Mouse (Mus musculus) C2C12 (cell line): Measurements from ENCODE around the gene Gm10354. TPM values are rescaled to one million over a fixed set of nuclear protein-coding genes. Genes with fewer than 3 reads are reported as not detected.
"Not testable (repeated sequence)": the region's sequence is repeated elsewhere in the genome, so short reads cannot be mapped to it uniquely, and the experiment has no call there.

Experiments
- H3K27me3 ChIP-seq: one replicate; pipeline ENCODE4 v1.6.1; 2011; ENCODE audit not compliant: control insufficient read depth, insufficient read depth, insufficient read length
- H3K36me3 ChIP-seq: one replicate; pipeline ENCODE4 v1.6.1; 2011; ENCODE audit not compliant: control insufficient read depth, insufficient read depth
- H3K4me3 ChIP-seq: one replicate; pipeline ENCODE4 v1.5.1; 2011; ENCODE audit warnings: mild to moderate bottlenecking, control low read depth; ENCODE audit not compliant: poor library complexity, insufficient read depth, severe bottlenecking
- H3K79me2 ChIP-seq: one replicate; pipeline ENCODE4 v1.6.1; 2011; ENCODE audit not compliant: control insufficient read depth, insufficient read depth
- H3K79me3 ChIP-seq: one replicate; pipeline ENCODE4 v1.6.1; 2011; ENCODE audit warnings: low read depth, control low read depth
- H3ac ChIP-seq: one replicate; pipeline ENCODE3; 2011; ENCODE audit warnings: low read depth; ENCODE audit not compliant: control insufficient read depth, insufficient read length
- long read RNA-seq, 2 experiments: library from polyadenylated mRNA; unstranded; transcript quantifications; one replicate each; pipeline ENCODE4 v2.0.0; 2019 to 2020
- polyA plus RNA-seq: library from polyadenylated mRNA; unstranded; fragments of >200 nt; fragmentation: generic; extraction: Trizol; gene quantifications from one replicate; pipeline ENCODE4 v1.2.1, GENCODE M21; 2012; ENCODE audit warnings: missing spikeins

The Gm10354 gene
- 0.08 TPM for polyA plus RNA-seq
- long read RNA-seq, experiment 1 = 0 reads
- long read RNA-seq, experiment 2 = 0 reads

DNA sequence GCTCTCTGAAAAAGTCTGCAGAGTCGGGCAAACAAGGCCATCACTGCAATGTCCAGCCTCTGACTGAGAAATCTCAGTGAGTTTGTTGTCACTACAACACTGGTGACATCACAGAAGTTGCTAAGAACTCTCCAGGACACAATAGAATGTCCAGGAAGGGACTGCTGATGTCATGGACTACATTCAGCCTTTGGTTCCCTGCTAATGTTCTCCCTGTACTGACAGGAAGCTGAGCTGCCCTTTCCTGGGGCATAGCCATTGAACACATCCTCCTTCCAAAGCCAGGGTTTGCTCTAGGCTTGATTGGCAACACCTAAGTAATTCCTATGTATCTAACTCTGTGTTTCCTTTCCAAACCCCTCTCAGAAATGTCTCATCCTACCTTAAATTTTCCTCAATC lies at the start of gene Gm10354:
Gm10354 (minus strand) TSS at position 101 of the 400 bp plus-strand sequence.
- H3K79me2 ChIP-seq, H3K4me3 ChIP-seq, H3K36me3 ChIP-seq, H3K79me3 ChIP-seq, H3K27me3 ChIP-seq, H3ac ChIP-seq: not testable (repeated sequence)

DNA sequence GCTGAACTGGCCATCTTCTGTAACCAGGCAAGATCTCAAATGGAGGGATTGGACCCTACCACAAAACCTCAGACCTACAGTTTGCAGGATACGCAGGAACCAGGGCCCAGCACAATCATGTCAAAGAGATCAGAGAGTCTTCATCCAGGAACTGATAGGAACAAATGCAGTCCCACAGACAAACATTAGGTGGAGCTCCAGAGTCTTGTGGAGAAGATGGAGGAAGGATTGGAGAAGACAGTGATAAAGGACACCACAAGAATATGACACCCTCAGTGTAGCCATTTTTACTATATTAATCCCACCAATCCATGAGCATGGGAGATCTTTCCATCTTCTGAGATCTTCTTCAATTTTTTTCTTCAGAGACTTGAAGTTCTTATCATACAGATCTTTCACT lies 45.6 kb upstream of the Gm10354 start:
- not testable (repeated sequence) for H3ac ChIP-seq, H3K36me3 ChIP-seq, H3K27me3 ChIP-seq, H3K79me3 ChIP-seq, H3K4me3 ChIP-seq, H3K79me2 ChIP-seq

DNA sequence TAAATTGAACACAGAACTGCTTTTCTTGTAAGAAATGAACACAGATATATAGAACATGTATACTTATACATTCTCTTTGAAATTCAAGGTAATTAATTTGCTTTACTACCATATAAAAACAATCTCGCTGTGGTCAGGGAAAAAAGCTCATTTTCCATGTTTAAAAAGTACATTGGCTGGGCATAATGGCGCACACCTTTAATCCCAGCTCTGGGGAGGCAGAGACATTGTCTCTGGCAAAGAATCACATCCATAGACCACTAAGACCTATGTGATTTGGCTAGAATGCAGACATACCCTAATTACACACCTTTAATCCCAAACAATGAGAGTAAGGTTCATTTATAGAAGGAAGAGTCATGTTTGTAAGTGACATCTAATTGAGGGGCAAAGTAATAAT lies 41.3 kb upstream of the Gm10354 start:
- H3K27me3 ChIP-seq, H3K79me2 ChIP-seq, H3K79me3 ChIP-seq, H3K36me3 ChIP-seq, H3ac ChIP-seq, H3K4me3 ChIP-seq: not testable (repeated sequence)

DNA sequence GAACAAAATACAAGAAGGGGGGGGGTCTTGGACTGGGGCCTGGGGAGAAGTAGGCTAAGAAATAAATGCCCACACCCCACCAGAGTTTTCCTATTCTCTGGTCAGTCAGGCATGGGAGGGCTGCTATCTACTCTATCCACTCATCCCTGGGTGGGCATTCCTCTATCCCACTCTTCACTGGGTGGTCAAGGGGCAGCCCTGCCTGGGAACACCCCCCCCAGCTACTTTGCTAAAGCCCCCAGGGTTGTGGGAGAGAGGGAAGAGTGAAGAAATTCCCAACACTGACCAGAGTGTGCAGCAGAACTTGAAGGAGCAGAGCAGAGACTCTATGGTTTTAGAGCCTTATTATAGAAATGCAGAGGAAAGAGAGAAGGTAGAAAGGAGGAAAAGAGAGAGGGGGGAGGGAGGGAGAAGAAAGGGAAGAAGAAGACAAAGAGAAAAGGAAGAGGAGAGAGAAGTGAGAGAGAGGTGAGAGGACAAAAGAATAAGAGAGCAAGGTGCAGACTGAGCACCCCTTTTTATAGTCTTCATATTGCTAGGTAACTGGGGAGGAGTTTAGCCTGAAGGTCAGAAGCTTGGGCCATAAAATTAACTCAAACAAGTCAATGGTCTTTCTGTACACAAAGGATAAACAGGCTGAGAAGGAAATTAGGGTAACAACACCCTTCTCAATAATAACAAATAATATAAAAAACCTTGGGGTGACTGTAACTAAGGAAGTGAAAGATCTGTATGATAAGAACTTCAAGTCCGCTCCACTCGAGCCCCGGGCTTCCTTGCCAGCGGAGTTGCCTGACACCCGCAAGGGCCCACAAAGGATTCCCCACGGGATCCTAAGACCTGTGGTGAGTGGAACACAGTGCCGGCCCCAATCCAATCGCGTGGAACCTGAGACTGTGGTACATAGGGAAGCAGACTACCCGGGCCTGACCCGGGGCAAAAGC lies 32.2 kb upstream of the Gm10354 start:
- not testable (repeated sequence) for H3K79me2 ChIP-seq, H3K27me3 ChIP-seq, H3ac ChIP-seq, H3K4me3 ChIP-seq, H3K79me3 ChIP-seq, H3K36me3 ChIP-seq

DNA sequence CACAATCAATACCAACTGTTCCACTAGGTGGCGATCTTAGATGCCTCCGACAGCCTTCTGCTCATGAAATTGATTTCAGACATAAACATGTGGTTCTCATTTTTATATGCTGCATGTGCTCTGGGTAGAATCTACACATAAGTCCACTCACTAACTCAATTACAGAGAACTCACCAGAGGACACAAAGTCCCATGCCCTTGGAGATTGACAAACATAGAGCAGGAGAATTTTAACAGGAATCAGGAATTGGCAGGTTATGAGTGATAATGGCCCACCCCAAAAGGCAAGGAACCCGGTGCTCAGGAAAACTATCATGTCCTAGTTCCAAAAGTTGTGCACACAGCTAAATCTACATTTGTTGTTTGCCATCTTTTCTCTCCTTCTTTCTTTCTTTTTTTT lies 28.2 kb upstream of the Gm10354 start:
- not testable (repeated sequence) for H3K79me2 ChIP-seq, H3K36me3 ChIP-seq, H3K27me3 ChIP-seq, H3ac ChIP-seq, H3K79me3 ChIP-seq, H3K4me3 ChIP-seq

DNA sequence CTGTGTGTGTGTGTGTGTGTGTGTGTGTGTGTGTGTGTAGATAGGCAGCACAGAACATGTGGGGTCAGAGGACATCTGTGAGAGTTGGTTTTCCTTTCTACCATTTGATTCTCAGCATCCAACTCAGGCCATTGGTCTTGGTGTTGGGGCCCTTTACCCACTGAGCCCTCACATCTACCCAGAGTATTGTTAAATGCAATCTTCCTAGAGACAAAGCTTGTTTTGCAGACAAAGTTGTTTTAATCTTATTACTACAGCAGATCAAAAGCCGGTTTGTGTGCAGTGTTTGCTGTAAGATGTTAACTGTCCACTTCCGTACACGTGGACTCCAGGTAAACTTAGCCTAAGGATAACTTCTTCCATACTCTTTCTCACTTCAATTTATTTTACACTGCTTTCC lies 27.6 kb upstream of the Gm10354 start:
- H3K79me3 ChIP-seq, H3K4me3 ChIP-seq, H3ac ChIP-seq, H3K79me2 ChIP-seq, H3K27me3 ChIP-seq, H3K36me3 ChIP-seq: not testable (repeated sequence)

DNA sequence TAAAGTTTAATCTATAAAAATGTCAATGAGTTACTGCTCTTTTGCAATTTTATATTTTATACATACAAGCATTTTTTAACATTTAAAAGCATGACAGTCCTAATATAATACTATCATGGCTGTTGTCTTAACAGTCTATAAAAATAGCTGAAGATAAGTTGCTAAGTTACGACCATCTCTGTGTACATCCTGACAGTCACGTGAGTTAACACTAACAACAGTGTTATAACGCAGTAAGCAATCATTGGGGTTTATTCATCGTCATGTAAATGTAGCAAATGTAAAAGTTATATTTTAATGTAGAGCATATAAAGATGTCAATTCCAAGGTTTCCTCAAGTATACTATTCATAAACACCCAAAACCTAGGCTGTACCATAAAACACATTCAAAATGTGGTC lies 26.8 kb upstream of the Gm10354 start:
- H3K27me3 ChIP-seq, H3K79me3 ChIP-seq, H3K4me3 ChIP-seq, H3K79me2 ChIP-seq, H3K36me3 ChIP-seq, H3ac ChIP-seq: not testable (repeated sequence)

DNA sequence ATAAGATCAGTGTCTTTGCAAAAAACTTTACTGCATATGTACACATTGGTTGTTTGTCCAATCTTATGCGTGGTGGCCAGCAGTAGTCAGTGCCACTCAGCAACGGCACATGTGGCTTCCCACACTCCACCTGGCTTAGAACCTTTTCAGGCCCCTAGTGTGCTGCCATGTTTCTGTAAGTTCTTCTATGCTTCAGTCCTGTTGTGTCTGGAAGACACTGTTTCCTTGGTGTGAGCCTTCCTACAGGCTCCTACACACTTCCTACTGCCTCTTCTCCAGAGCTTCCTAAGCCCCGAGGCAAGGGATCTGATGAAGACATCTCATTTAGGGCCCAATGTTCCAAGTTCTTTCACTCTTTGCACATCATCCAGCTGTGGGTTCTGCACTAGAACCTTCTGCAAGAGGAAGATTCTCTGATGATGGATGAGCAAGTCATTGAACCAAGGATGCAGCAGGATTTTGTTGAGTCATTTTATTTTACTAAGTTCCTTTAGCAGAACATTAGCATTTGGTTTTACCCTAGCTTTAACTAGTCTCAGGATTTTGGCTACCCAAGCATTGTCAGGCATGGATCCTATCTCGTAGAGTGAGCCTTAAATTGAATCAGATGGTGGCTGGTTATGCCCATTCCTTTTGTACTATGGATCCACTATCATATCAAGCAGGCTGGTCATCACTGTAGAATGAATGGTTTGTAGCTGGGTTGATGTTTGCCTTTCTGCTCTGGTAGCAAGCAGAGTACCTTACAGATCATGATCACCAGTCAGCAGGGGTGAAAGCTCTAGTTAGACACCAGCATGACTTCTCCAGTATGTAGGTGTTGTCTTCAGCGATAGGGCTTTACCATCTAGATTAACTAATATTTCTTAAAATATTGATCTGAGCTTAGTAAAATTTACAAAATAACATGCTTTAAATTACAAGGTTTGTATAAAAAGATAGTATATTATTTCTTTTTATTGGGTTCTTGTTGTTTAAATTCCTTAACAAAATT lies 26.1 kb upstream of the Gm10354 start:
- not testable (repeated sequence) for H3K36me3 ChIP-seq, H3K27me3 ChIP-seq, H3ac ChIP-seq, H3K79me2 ChIP-seq, H3K4me3 ChIP-seq, H3K79me3 ChIP-seq

DNA sequence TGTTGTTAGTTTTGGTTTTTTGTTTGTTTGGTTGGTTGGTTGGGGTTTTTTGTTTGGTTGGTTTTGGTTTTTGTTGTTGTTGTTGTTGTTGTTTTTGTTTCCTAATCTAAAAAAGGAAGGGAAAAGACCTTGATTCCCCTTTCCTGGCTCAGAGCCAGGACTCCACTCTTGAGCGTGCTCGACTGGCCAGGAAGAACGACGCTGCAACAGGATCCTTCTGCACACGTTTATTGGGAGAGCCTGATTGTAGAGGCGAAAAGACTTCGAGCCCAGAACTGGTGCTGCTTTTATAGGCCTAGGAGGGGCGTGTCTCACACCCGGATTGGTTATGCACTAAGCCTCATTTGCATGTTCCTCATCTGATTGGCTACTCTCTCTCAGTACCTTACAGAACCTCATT lies 19.3 kb upstream of the Gm10354 start:
- H3K4me3 ChIP-seq, H3K27me3 ChIP-seq, H3K79me3 ChIP-seq: not testable (repeated sequence)

DNA sequence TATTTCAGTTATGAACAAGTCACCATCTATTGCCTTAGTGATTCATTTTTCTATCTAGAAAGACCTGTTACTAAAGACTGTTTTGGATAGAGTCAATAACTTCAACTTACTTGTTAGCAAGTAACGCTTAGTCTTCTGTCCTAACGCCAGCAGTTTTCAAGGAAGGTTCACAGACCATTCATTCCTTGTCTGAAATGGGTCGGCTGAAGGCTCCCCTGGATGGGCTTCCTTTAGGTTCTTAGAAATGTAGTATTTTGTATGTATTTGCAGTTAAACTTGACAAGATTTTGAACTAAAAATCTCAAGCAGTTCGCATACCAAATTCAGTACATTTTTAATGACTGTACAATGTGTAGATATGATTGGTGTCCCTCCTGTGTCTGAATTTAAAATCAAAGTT lies 18.8 kb upstream of the Gm10354 start:
- H3ac ChIP-seq, H3K36me3 ChIP-seq, H3K4me3 ChIP-seq, H3K79me3 ChIP-seq, H3K27me3 ChIP-seq, H3K79me2 ChIP-seq: not testable (repeated sequence)

More for the DNA sequence above, 19.3 kb upstream of the Gm10354 start:
- H3ac ChIP-seq, H3K79me2 ChIP-seq, H3K36me3 ChIP-seq: not testable (repeated sequence)

DNA sequence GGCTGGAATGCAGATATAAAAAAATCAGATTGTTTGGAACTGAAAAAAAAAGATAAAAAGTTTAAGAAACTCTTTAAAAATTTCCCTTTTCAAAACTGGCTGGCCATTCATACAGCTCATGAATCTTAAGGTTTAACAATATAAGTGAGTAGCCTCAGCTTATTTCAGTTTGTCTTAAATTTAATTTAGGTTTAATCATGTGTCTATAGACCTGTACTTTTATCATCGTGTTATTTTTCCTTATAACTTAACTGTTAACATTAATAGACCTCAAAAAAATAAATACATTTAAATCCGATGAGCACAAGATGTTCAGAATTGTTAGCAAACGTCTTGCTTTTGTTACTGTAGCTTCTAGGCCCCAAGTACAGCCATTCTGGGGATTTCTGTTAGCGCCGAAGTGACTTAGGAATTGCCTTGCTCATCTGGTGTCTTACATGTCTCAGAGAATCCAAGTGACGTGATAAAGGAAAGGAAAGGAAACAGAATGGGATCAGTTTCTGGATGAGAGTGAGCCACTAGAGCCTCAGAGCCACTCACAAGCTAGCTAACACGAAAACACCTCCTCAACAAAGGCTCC lies 18.0 kb upstream of the Gm10354 start:
- not testable (repeated sequence) for H3K79me3 ChIP-seq, H3ac ChIP-seq, H3K79me2 ChIP-seq, H3K4me3 ChIP-seq, H3K36me3 ChIP-seq, H3K27me3 ChIP-seq
